Mouse (Mus musculus) lung, postnatal 0 days (tissue): ENCODE results near the gene Ccsap. TPM values are rescaled to one million over a fixed set of nuclear protein-coding genes. Genes with fewer than 3 reads are reported as not detected.

Experiments used
- ATAC-seq: fragments of 200-750 bp; cut with Nextera tagmentation; 2 replicates; pipeline ENCODE4 v1.8.0; 2017; ENCODE audit warnings: moderate library complexity
- DNase-seq: peaks from one replicate; pipeline ENCODE4 v3.0.0-alpha.2; 2016; ENCODE audit warnings: low spot score
- H3K27ac ChIP-seq: fragments of 300-500 bp; sonication (generic); 2 replicates; pipeline ENCODE4 v1.5.1; 2014; ENCODE audit warnings: antibody characterized with exemption, mild to moderate bottlenecking, low read length, mixed read lengths
- H3K27me3 ChIP-seq: fragments of 300-500 bp; sonication (generic); replicated peaks from 2 replicates; pipeline ENCODE4 v1.6.1; 2014; ENCODE audit warnings: low read length, mixed read lengths; ENCODE audit not compliant: insufficient read depth
- H3K36me3 ChIP-seq: fragments of 300-500 bp; sonication (generic); 2 replicates; pipeline ENCODE4 v1.6.1; 2014; ENCODE audit warnings: low read length, mixed read lengths; ENCODE audit not compliant: insufficient read depth
- H3K4me1 ChIP-seq: fragments of 300-500 bp; sonication (generic); 2 replicates; pipeline ENCODE4 v1.6.1; 2014; ENCODE audit warnings: antibody characterized with exemption, low read depth, low read length, mixed read lengths; ENCODE audit not compliant: insufficient read depth
- H3K4me2 ChIP-seq: fragments of 300-500 bp; sonication (generic); replicated peaks from 2 replicates; pipeline ENCODE4 v1.6.1; 2014; ENCODE audit warnings: low read depth, mild to moderate bottlenecking, low read length, moderate library complexity, mixed read lengths
- H3K4me3 ChIP-seq: fragments of 300-500 bp; sonication (generic); 2 replicates; pipeline ENCODE4 v1.5.1; 2014; ENCODE audit warnings: low read depth, low read length
- H3K9ac ChIP-seq: fragments of 300-500 bp; sonication (generic); replicated peaks from 2 replicates; pipeline ENCODE4 v1.6.1; 2014; ENCODE audit warnings: low read depth, mild to moderate bottlenecking
- H3K9me3 ChIP-seq: fragments of 300-500 bp; sonication (generic); 2 replicates; pipeline ENCODE4 v1.6.1; 2016; ENCODE audit warnings: low read length, mixed read lengths
- CTCF ChIP-seq: IDR thresholded peaks from 2 replicates; pipeline ENCODE4 v1.5.1; 2016; ENCODE audit warnings: antibody characterized with exemption, mild to moderate bottlenecking
- EP300 ChIP-seq: IDR thresholded peaks from 2 replicates; pipeline ENCODE4 v1.6.1; 2016; ENCODE audit warnings: antibody characterized with exemption, mild to moderate bottlenecking, control low read depth
- WGBS: fragments of 180-500 bp; shearing (Covaris S2); extraction: QIAGEN DNeasy Blood & Tissue Kit; methylation state at CpG from one replicate; pipeline ENCODE4 v1.1.7; 2014; 5-methylcytosine and 5-hydroxymethylcytosine counted together
- polyA plus RNA-seq: library from polyadenylated mRNA; unstranded; fragments of >200 nt; fragmentation: Nextera tagmentation; extraction: Ambion mirVana; gene quantifications from 2 replicates; pipeline ENCODE4 v1.2.1, GENCODE M21; 2015

Gene Ccsap
- polyA plus RNA-seq, 1 experiment from 2014 or later = 1.2 TPM

- Histone ChIP-seq H3K4me2 (no peak overlapping the region), H3K4me3 (no peak overlapping the region), H3K9ac (no peak overlapping the region), H3K9me3 (no peaks in the 10 kb centered on the region), H3K36me3 (no peaks in the 10 kb centered on the region), H3K27ac (no peak overlapping the region), H3K27me3 (0 out of 2 replicates have a peak, but pooled peaks cover 3% of the 10 kb centered on the region), H3K4me1 (peaks cover 3% of the 10 kb centered on the region; the same call in 1 of the 2 replicates)
- no peak for DNase-seq
- TF ChIP-seq EP300 (no peak), CTCF (no peak)
- ATAC-seq = no peak
- WGBS = 69% methylated on average over 4 of the region's 4 CpGs
Observed at GRCm38 (mm10) chr8:123883094-123883493, 23.1 kb upstream of the Ccsap start.

- H3K36me3 ChIP-seq = no peaks in the 10 kb centered on the region
- no peak overlapping the region for H3K4me3 ChIP-seq
- WGBS = 62% methylated on average over 2 of the region's 2 CpGs
- no peak overlapping the region for H3K27ac ChIP-seq
- ATAC-seq = no peak
- peaks cover 3% of the 10 kb centered on the region; the same call in 1 of the 2 replicates for H3K4me1 ChIP-seq
- TF ChIP-seq CTCF = no peak
- no peak for TF ChIP-seq EP300
- 0 out of 2 replicates have a peak, but pooled peaks cover 3% of the 10 kb centered on the region for H3K27me3 ChIP-seq
- H3K4me2 ChIP-seq = no peak overlapping the region
- no peak for DNase-seq
- no peaks in the 10 kb centered on the region for H3K9me3 ChIP-seq
- H3K9ac ChIP-seq = no peak overlapping the region
Observed at GRCm38 (mm10) chr8:123882412-123882811, 22.4 kb upstream of the Ccsap start.

GRCm38 (mm10) chr8:123880821-123881350 is 20.9 kb upstream of the Ccsap start:
- no peak for TF ChIP-seq EP300
- peak; percentile 13; the same call in 1 of the 2 replicates for TF ChIP-seq CTCF
- Histone ChIP-seq H3K4me2 (no peak overlapping the region), H3K27me3 (0 out of 2 replicates have a peak, but pooled peaks cover 3% of the 10 kb centered on the region), H3K27ac (no peak overlapping the region), H3K9me3 (no peaks in the 10 kb centered on the region), H3K4me1 (peaks cover 3% of the 10 kb centered on the region; the same call in 1 of the 2 replicates), H3K4me3 (no peak overlapping the region), H3K36me3 (no peaks in the 10 kb centered on the region), H3K9ac (no peak overlapping the region)
- DNase-seq (no peak), ATAC-seq (no peak)
- 17% methylated on average over 4 of the region's 4 CpGs for WGBS

GRCm38 (mm10) chr8:123880271-123880670 is 20.3 kb upstream of the Ccsap start:
- Histone ChIP-seq H3K27me3 (0 out of 2 replicates have a peak, but pooled peaks cover 3% of the 10 kb centered on the region), H3K9ac (no peak overlapping the region), H3K27ac (no peak overlapping the region), H3K4me3 (no peak overlapping the region), H3K36me3 (no peaks in the 10 kb centered on the region), H3K4me2 (no peak overlapping the region), H3K9me3 (no peaks in the 10 kb centered on the region), H3K4me1 (peaks cover 3% of the 10 kb centered on the region; the same call in 1 of the 2 replicates)
- WGBS = 58% methylated on average over 10 of the region's 10 CpGs
- ATAC-seq = no peak
- TF ChIP-seq EP300 (no peak), CTCF (no peak)
- DNase-seq = no peak

GRCm38 (mm10) chr8:123877865-123878264 is 17.9 kb upstream of the Ccsap start:
- no peak for ATAC-seq
- Histone ChIP-seq H3K9ac (no peak overlapping the region), H3K9me3 (no peaks in the 10 kb centered on the region), H3K27ac (no peak overlapping the region), H3K4me3 (no peak overlapping the region), H3K4me1 (no peaks in the 10 kb centered on the region), H3K4me2 (no peak overlapping the region), H3K36me3 (no peaks in the 10 kb centered on the region), H3K27me3 (no peaks in the 10 kb centered on the region)
- TF ChIP-seq EP300 (no peak), CTCF (no peak)
- no peak for DNase-seq
- 52% methylated on average over 2 of the region's 2 CpGs for WGBS

- DNase-seq (no peak), ATAC-seq (no peak)
- TF ChIP-seq EP300 (no peak), CTCF (no peak)
- no peaks in the 10 kb centered on the region for H3K9me3 ChIP-seq
- no peak overlapping the region for H3K4me2 ChIP-seq
- no peak overlapping the region for H3K4me3 ChIP-seq
- H3K36me3 ChIP-seq = no peaks in the 10 kb centered on the region
- H3K9ac ChIP-seq = no peak overlapping the region
- no peaks in the 10 kb centered on the region for H3K4me1 ChIP-seq
- no peaks in the 10 kb centered on the region for H3K27me3 ChIP-seq
- WGBS = 70% methylated on average over 11 of the region's 11 CpGs
- no peak overlapping the region for H3K27ac ChIP-seq
Observed at GRCm38 (mm10) chr8:123874324-123874723, 14.3 kb upstream of the Ccsap start.

- H3K36me3 ChIP-seq = no peaks in the 10 kb centered on the region
- DNase-seq (no peak), ATAC-seq (no peak)
- H3K4me1 ChIP-seq = no peaks in the 10 kb centered on the region
- WGBS = 61% methylated on average over 6 of the region's 6 CpGs
- no peak overlapping the region for H3K27ac ChIP-seq
- H3K4me2 ChIP-seq = no peak overlapping the region
- no peak overlapping the region for H3K9ac ChIP-seq
- no peaks in the 10 kb centered on the region for H3K27me3 ChIP-seq
- no peak overlapping the region for H3K4me3 ChIP-seq
- no peaks in the 10 kb centered on the region for H3K9me3 ChIP-seq
- TF ChIP-seq CTCF = no peak
- TF ChIP-seq EP300 = no peak
Observed at GRCm38 (mm10) chr8:123873364-123873763, 13.4 kb upstream of the Ccsap start.
